Comparison of ENCODE assay signal across 11 mouse cellular contexts in genomic region chr11:8916081-8916671, GRCm38 (mm10). TPM values are rescaled to one million over a fixed set of nuclear protein-coding genes. Genes with fewer than 3 reads are reported as not detected.
DNase-seq lines count a peak whose midpoint lies in the region; ATAC-seq and TF ChIP-seq lines count a peak whose summit lies in the region.
"Had no signal": no experiment of that assay in that cellular context is flagged by ENCODE, and none has a peak within 500 bp of the region (broad histone marks: within the 10 kb centered on the region; RNA-seq: fewer than 3 reads in every experiment).

No protein-coding gene starts in this region.

- H3K4me1 ChIP-seq in forebrain, embryonic 11.5 days (replicated peaks; ENCODE audit: control insufficient read depth, insufficient read depth, low read length) = no peaks in the 10 kb centered on the region
- peaks cover 3% of the 10 kb centered on the region; the same call in 1 of the 2 replicates for H3K4me1 ChIP-seq in forebrain, embryonic 10.5 days
- H3K4me1 ChIP-seq in cerebellum, adult 2 months (ENCODE audit: control insufficient read depth, insufficient read depth, low read length) = peaks cover 3% of the 10 kb centered on the region; the same call in 1 of the 2 replicates
- H3K4me1 ChIP-seq in forebrain, embryonic 16.5 days (replicated peaks; ENCODE audit: control insufficient read depth, insufficient read depth, low read length) = 0 out of 2 replicates have a peak, but pooled peaks cover 2% of the 10 kb centered on the region
- peaks cover 3% of the 10 kb centered on the region; the same call in 1 of the 2 replicates for H3K4me1 ChIP-seq in midbrain, embryonic 16.5 days (ENCODE audit: control insufficient read depth, insufficient read depth, low read length)

- intact Hi-C loops in gastrocnemius, postnatal 14 days (cut with DNase I; ENCODE audit: low total_unique reads) = no loop called here

- whole genome bisulfite sequencing in forebrain, embryonic 11.5 days = 66% methylated on average over 8 of the region's 8 CpGs
- 79% methylated on average over 8 of the region's 8 CpGs for WGBS in forebrain, embryonic 10.5 days
- 11% methylated on average over 8 of the region's 8 CpGs for WGBS in cerebellum, adult 2 months
- WGBS in forebrain, embryonic 16.5 days = 48% methylated on average over 8 of the region's 8 CpGs
- WGBS in midbrain, embryonic 16.5 days = 43% methylated on average over 8 of the region's 8 CpGs

- H3K9ac ChIP-seq in forebrain, embryonic 11.5 days (ENCODE audit: low read length) = no peak overlapping the region
- H3K9ac ChIP-seq in forebrain, embryonic 16.5 days (replicated peaks; ENCODE audit: low read depth, low read length) = no peak overlapping the region
- H3K9ac ChIP-seq in midbrain, embryonic 16.5 days (ENCODE audit: low read depth, low read length) = no peak overlapping the region

- no peak for TF ChIP-seq CTCF in cerebellum, adult 2 months (IDR thresholded peaks at IDR 0.05; ENCODE audit: borderline replicate concordance, insufficient read depth, low read depth, low read length)

- peak; percentile 21; the same call in 1 of the 2 replicates for TF ChIP-seq POLR2A in cerebellum, adult 2 months (IDR thresholded peaks at IDR 0.05; ENCODE audit: borderline replicate concordance, insufficient read depth, low read length)

- DNase-seq in forebrain, embryonic 11.5 days (ENCODE audit: low spot score) = no peak
- no peak for DNase-seq in forebrain, embryonic 10.5 days (ENCODE audit: extremely low spot score, low spot score)
- DNase-seq in cerebellum, adult 2 months = peak; percentile 50 to 77
- no peak for DNase-seq in ovary, postnatal 10 days (ENCODE audit: low spot score)
- no peak for DNase-seq in gastrocnemius, postnatal 14 days
- DNase-seq in left cerebral cortex, adult 18-20 months (ENCODE audit: low spot score in 2 of 2) = no peak
- DNase-seq: gastrocnemius, postnatal 36 days had no signal

- H3K27me3 ChIP-seq in forebrain, embryonic 11.5 days (ENCODE audit: control insufficient read depth, insufficient read depth, low read length) = no peaks in the 10 kb centered on the region
- H3K27me3 ChIP-seq in forebrain, embryonic 10.5 days (ENCODE audit: poor library complexity, severe bottlenecking) = no peaks in the 10 kb centered on the region
- H3K27me3 ChIP-seq in cerebellum, adult 2 months (ENCODE audit: control insufficient read depth, insufficient read depth, low read length) = no peaks in the 10 kb centered on the region
- no peaks in the 10 kb centered on the region for H3K27me3 ChIP-seq in forebrain, embryonic 16.5 days (replicated peaks; ENCODE audit: control insufficient read depth, insufficient read depth, low read length)
- no peaks in the 10 kb centered on the region for H3K27me3 ChIP-seq in midbrain, embryonic 16.5 days (ENCODE audit: control insufficient read depth, insufficient read depth, low read depth, low read length)

- peak; percentile 85 for ATAC-seq in forebrain, embryonic 11.5 days (replicated peaks; ENCODE audit: low FRiP score)
- peak; percentile 83 for ATAC-seq in forebrain, embryonic 16.5 days
- peak; percentile 95 for ATAC-seq in midbrain, embryonic 16.5 days
- ATAC-seq: inflammation-experienced regulatory T-cells, adult 6 months had no signal

- no peak overlapping the region for H3K27ac ChIP-seq in forebrain, embryonic 11.5 days (ENCODE audit: low read depth, low read length)
- H3K27ac ChIP-seq in forebrain, embryonic 10.5 days = no peak overlapping the region
- peak overlapping the region; percentile 11; the same call in 1 of the 2 replicates for H3K27ac ChIP-seq in cerebellum, adult 2 months (ENCODE audit: insufficient read depth, low read length)
- no peak overlapping the region for H3K27ac ChIP-seq in forebrain, embryonic 16.5 days (ENCODE audit: low read length)
- peak overlapping the region; percentile 64 for H3K27ac ChIP-seq in midbrain, embryonic 16.5 days (ENCODE audit: low read length)

- no peaks in the 10 kb centered on the region for H3K36me3 ChIP-seq in forebrain, embryonic 11.5 days (ENCODE audit: control insufficient read depth, insufficient read depth, low read length)
- no peaks in the 10 kb centered on the region for H3K36me3 ChIP-seq in forebrain, embryonic 10.5 days (replicated peaks)
- H3K36me3 ChIP-seq in forebrain, embryonic 16.5 days (ENCODE audit: control insufficient read depth, insufficient read depth) = no peaks in the 10 kb centered on the region
- no peaks in the 10 kb centered on the region for H3K36me3 ChIP-seq in midbrain, embryonic 16.5 days (ENCODE audit: control insufficient read depth, insufficient read depth, low read length)

- no peak overlapping the region for H3K4me2 ChIP-seq in forebrain, embryonic 11.5 days (ENCODE audit: low read depth, low read length, severe bottlenecking)
- no peak overlapping the region for H3K4me2 ChIP-seq in forebrain, embryonic 16.5 days (ENCODE audit: low read length)
- H3K4me2 ChIP-seq in midbrain, embryonic 16.5 days (ENCODE audit: low read length) = peak overlapping the region; percentile 33; the same call in 1 of the 2 replicates

- no peaks in the 10 kb centered on the region for H3K9me3 ChIP-seq in forebrain, embryonic 11.5 days (ENCODE audit: control insufficient read depth, low read length)
- no peaks in the 10 kb centered on the region for H3K9me3 ChIP-seq in forebrain, embryonic 10.5 days
- H3K9me3 ChIP-seq in forebrain, embryonic 16.5 days (ENCODE audit: control insufficient read depth, low read length) = no peaks in the 10 kb centered on the region
- no peaks in the 10 kb centered on the region for H3K9me3 ChIP-seq in midbrain, embryonic 16.5 days (replicated peaks; ENCODE audit: control insufficient read depth, low read length, poor library complexity, severe bottlenecking)

- H3K4me3 ChIP-seq in forebrain, embryonic 11.5 days (ENCODE audit: low read depth, low read length) = no peak overlapping the region
- H3K4me3 ChIP-seq in forebrain, embryonic 10.5 days = no peak overlapping the region
- no peak overlapping the region for H3K4me3 ChIP-seq in cerebellum, adult 2 months (replicated peaks; ENCODE audit: insufficient read depth, low read depth, low read length)
- no peak overlapping the region for H3K4me3 ChIP-seq in forebrain, embryonic 16.5 days (replicated peaks; ENCODE audit: low read length)
- H3K4me3 ChIP-seq in midbrain, embryonic 16.5 days (ENCODE audit: low read depth, low read length) = no peak overlapping the region

RNA-seq across cellular contexts. Expression of gene Pkd1l1, which starts 56.9 kb away (rescaled TPM):
- polyA plus RNA-seq in forebrain, embryonic 11.5 days (2014; fragmentation: Nextera tagmentation; extraction: Ambion mirVana) = 0.16 TPM in 1 of 2 replicates, not detected in the other
- not detected in 2 replicates for polyA plus RNA-seq in forebrain, embryonic 10.5 days (2016; fragmentation: Nextera tagmentation; extraction: Ambion mirVana)
- polyA plus RNA-seq in cerebellum, adult 2 months (2012; rRNA removed) = 0.13 and 0.29 TPM in 2 replicates
- polyA plus RNA-seq in forebrain, embryonic 16.5 days (2015; fragmentation: Nextera tagmentation; extraction: Ambion mirVana) = 0.14 and 0.23 TPM in 2 replicates
- polyA plus RNA-seq in midbrain, embryonic 16.5 days (2015; fragmentation: Nextera tagmentation; extraction: Ambion mirVana) = 0.20 and 0.22 TPM in 2 replicates
- not detected for total RNA-seq in gastrocnemius, postnatal 14 days (2021)
- total RNA-seq in left cerebral cortex, adult 18-20 months (2021) = not detected
- total RNA-seq: gastrocnemius, postnatal 36 days; liver, adult 2 months had no signal

Comparison
In these comparisons a context has a peak if more than half of its experiments do, and no peak if none do; other contexts are left out.
1. DNase-seq: peak in cerebellum, adult 2 months (2 of 2); none in forebrain, embryonic 11.5 days (single experiment), forebrain, embryonic 10.5 days (single experiment), ovary, postnatal 10 days (single experiment), gastrocnemius, postnatal 14 days (single experiment) and left cerebral cortex, adult 18-20 months (0 of 2).
2. H3K27ac ChIP-seq: peak in cerebellum, adult 2 months (single experiment) and midbrain, embryonic 16.5 days (single experiment); none in forebrain, embryonic 11.5 days (single experiment), forebrain, embryonic 10.5 days (single experiment) and forebrain, embryonic 16.5 days (single experiment).
3. Peak in every context shown above with its lines, with median percentiles within 50 percentile points of each other: ATAC-seq.